Mouse (Mus musculus): ENCODE results near the gene Chka.

Gene Chka

GRCm38 (mm10) chr19:3846676-3847604, 4.6 kb upstream of the Chka start:
- no peak for DNase-seq (ENCODE audit: low spot score)

- no peak for DNase-seq (ENCODE audit: low spot score)
Measured at GRCm38 (mm10) chr19:3847711-3848110, 3.9 kb upstream of the Chka start.

GRCm38 (mm10) chr19:3848207-3848808, 3.3 kb upstream of the Chka start:
- DNase-seq (ENCODE audit: low spot score), result no peak

GRCm38 (mm10) chr19:3849251-3849650, 2.3 kb upstream of the Chka start:
- no peak for DNase-seq (ENCODE audit: low spot score)

GRCm38 (mm10) chr19:3850076-3850475, 1.5 kb upstream of the Chka start:
- no peak for DNase-seq (ENCODE audit: low spot score)

- peak; percentile 35 for DNase-seq (ENCODE audit: low spot score)
Measured at GRCm38 (mm10) chr19:3850847-3851469, 615 bp upstream of the Chka start.

GRCm38 (mm10) chr19:3851979-3852681, 557 bp downstream of the Chka start:
- peak; percentile 64 for DNase-seq (ENCODE audit: low spot score)

GRCm38 (mm10) chr19:3853121-3853520, 1.5 kb downstream of the Chka start:
- DNase-seq (ENCODE audit: low spot score), result no peak

- no peak for DNase-seq (ENCODE audit: low spot score)
Measured at GRCm38 (mm10) chr19:3853891-3854290, 2.3 kb downstream of the Chka start.

- no peak for DNase-seq (ENCODE audit: low spot score)
Measured at GRCm38 (mm10) chr19:3855091-3855490, 3.5 kb downstream of the Chka start.

GRCm38 (mm10) chr19:3855601-3856000, 4.0 kb downstream of the Chka start:
- no peak for DNase-seq (ENCODE audit: low spot score)

- DNase-seq (ENCODE audit: low spot score), result no peak
Measured at GRCm38 (mm10) chr19:3857220-3857619, 5.6 kb downstream of the Chka start.

GRCm38 (mm10) chr19:3862713-3863112, 11.1 kb downstream of the Chka start:
- no peak for DNase-seq (ENCODE audit: low spot score)

GRCm38 (mm10) chr19:3864960-3865359, 13.4 kb downstream of the Chka start:
- DNase-seq (ENCODE audit: low spot score), result no peak

- DNase-seq (ENCODE audit: low spot score), result no peak
Measured at GRCm38 (mm10) chr19:3868290-3868689, 16.7 kb downstream of the Chka start.

GRCm38 (mm10) chr19:3871468-3871867, 19.9 kb downstream of the Chka start:
- DNase-seq (ENCODE audit: low spot score), result no peak

GRCm38 (mm10) chr19:3872373-3872772, 20.8 kb downstream of the Chka start:
- no peak for DNase-seq (ENCODE audit: low spot score)

GRCm38 (mm10) chr19:3875045-3875444, 23.5 kb downstream of the Chka start:
- DNase-seq (ENCODE audit: low spot score), result no peak

GRCm38 (mm10) chr19:3880054-3880848, 28.7 kb downstream of the Chka start:
- DNase-seq (ENCODE audit: low spot score), result no peak

- DNase-seq (ENCODE audit: low spot score), result no peak
Measured at GRCm38 (mm10) chr19:3882214-3882613, 30.6 kb downstream of the Chka start.

- DNase-seq (ENCODE audit: low spot score), result no peak
Measured at GRCm38 (mm10) chr19:3884325-3884990, 32.9 kb downstream of the Chka start.

All from retina, embryonic 14.5 days (tissue).